Mouse (Mus musculus): ENCODE data around the gene Lgals9.

Lgals9 gene

GRCm38 (mm10) chr11:78978176-78979019 lies 6.3 kb downstream of the Lgals9 start:
- no peak for DNase-seq (ENCODE audit: low read depth, low spot score)

- no peak for DNase-seq (ENCODE audit: low read depth, low spot score)
Observed at GRCm38 (mm10) chr11:78976731-78977510, 7.8 kb downstream of the Lgals9 start.

- peak; percentile 61 for DNase-seq (ENCODE audit: low read depth, low spot score)
Observed at GRCm38 (mm10) chr11:78973381-78974150, 11.2 kb downstream of the Lgals9 start.

DNA sequence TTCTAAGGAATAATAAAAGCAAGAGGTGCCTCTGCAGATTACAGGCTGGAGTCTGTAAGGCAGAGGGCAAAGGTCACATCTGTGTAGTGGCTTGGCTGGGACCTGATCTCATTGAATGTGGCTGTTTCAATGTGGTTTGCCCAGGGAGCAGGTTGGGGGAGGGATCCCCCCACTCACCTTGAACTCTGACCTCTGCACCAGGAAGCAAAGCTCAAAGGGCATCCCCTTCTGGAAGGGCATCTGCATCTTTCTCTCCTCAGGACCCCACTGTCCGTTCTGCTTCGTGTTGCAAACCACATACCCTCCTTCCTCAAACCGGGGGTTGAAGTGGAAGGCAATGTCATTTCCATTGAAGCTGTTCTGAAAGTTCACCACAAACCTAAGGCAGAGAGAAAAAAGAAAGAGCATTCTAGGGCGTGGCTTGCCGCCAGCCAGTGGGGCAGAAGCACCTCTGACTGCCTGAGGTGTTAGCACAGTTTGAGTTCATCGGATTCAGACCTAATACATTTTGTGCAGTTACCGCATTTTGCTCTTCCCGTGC lies 11.9 kb downstream of the Lgals9 start:
- peak; percentile 13 for DNase-seq (ENCODE audit: low read depth, low spot score)

DNA sequence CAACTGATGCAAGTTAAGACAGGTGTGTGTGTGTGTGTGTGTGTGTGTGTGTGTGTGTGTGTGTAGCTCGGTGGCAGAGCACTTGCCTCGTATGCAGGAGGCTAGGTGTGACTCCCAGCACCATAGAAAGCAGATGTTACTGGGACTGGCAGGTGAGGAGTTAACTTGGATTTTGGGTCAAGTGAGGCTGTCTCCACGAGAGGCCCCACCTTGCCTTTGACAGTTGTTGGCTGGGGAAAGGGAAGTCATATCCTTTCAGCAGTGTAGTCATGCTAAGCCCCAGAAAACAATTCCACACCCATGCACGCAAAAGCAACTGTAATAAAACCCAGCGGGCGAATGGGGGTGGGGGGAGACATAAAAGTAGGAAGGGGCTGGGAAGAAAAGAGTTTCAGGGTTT lies 12.4 kb downstream of the Lgals9 start:
- DNase-seq (ENCODE audit: low read depth, low spot score), result no peak

- no peak for DNase-seq (ENCODE audit: low read depth, low spot score)
Observed at GRCm38 (mm10) chr11:78971746-78972145, 13.0 kb downstream of the Lgals9 start.

DNA sequence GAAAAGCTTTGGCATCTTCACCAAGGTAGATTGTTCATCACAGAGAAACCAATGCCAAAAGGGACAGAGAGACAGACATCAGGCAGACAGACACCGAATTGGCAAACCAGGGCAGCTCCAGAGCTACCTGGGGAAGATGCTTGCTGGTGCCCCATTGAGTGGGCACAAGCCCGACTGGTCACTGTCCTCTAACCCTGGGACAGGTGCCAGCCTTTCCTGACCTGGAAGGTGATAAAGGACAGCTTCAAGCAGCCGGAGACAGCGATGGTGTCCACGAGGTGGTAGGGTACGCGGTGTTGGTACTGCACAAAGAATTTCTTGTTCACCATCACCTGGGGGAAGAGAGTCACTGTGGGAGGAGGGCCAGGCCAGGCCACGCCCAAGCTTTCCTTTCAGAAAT lies 13.7 kb downstream of the Lgals9 start:
- DNase-seq (ENCODE audit: low read depth, low spot score), result no peak

DNA sequence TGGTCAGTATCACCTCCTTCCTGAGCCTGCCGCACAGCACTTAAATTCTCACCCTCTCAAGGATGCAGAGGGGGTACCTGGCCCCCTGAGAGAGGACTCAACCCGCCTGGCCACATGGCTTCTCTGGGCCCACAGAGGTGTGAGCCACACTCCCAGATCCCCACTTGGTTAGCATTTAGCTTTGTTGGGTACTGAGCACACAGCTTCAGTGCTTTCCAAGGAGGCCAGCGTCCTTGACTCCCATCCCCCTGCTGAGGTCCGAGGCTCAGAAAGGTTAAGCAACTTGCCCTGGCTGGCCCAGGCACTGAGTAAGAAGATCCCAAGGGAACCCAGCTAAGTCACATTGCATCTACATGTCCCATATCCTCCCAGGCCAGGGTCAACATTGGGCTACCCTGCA lies 16.6 kb downstream of the Lgals9 start:
- DNase-seq (ENCODE audit: low read depth, low spot score), result no peak

GRCm38 (mm10) chr11:78967371-78967770 lies 17.4 kb downstream of the Lgals9 start:
- DNase-seq (ENCODE audit: low read depth, low spot score), result peak; percentile 71

DNA sequence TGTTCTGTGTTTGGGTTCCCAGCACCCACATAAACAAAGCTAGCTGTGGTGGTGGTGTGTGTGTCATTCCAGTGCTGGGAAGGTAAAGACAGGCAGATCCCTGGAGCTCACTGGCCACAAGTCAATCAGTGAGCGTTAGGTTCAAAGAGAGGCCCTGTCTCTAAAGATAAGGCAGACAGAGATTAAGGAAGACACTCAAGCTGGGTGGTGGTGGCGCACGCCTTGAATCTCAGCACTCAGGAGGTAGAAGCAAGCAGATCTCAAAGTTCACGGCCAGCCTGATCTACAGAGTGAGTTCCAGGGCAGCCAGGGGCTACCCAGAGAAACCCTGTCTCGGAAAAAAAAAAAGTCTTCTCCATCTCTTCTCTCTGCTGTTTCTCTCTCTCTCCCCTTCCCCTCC lies 23.5 kb downstream of the Lgals9 start:
- DNase-seq (ENCODE audit: low read depth, low spot score), result no peak

- peak; percentile 64 for DNase-seq (ENCODE audit: low read depth, low spot score)
Observed at GRCm38 (mm10) chr11:78959841-78960520, 24.8 kb downstream of the Lgals9 start.

- no peak for DNase-seq (ENCODE audit: low read depth, low spot score)
Observed at GRCm38 (mm10) chr11:78959367-78959766, 25.4 kb downstream of the Lgals9 start.

DNA sequence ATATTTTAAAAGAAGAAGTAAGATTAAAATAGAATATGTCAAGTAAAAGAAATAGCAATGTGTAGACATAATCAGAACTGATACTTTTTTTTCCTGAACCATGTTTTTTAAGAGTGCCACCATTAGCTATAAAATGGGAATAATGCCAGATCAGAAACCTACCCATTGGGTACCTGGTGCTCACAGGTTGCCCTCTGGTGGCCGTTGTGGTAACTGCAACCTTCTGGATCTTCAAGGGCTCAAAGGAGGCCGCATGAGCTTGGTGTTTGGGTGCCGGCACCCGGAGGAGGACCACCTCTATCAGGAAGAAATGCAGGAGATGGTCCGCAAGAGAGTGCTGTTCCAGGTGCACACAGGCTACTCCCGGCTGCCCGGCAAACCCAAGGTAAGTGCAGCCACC lies 28.5 kb downstream of the Lgals9 start:
- DNase-seq (ENCODE audit: low read depth, low spot score), result peak; percentile 81

DNA sequence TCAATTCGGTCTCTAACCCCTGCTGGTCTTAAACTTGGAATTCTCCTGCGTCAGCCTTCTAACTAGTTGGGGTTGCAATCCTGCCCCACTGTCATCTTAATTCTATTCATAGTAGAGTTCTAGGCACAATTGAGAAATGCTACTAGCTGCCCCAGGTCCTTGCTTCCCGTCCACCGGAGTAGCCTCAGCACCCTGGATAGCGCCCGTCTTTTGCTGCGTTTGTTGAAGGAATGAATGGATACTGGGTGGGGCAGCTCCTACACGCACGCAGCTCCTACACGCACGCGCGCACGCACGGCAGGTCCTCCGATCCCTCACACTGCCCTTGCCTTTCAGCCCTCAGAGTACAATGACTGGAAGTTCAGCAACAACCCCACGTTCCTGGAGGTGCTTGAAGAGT lies 32.3 kb downstream of the Lgals9 start:
- DNase-seq (ENCODE audit: low read depth, low spot score), result peak; percentile 20

- DNase-seq (ENCODE audit: low read depth, low spot score), result peak; percentile 61
Observed at GRCm38 (mm10) chr11:78950365-78950764, 34.4 kb downstream of the Lgals9 start.

GRCm38 (mm10) chr11:78943083-78943482 lies 41.7 kb downstream of the Lgals9 start:
- DNase-seq (ENCODE audit: low read depth, low spot score), result no peak

GRCm38 (mm10) chr11:78935178-78935577 lies 49.6 kb downstream of the Lgals9 start:
- DNase-seq (ENCODE audit: low read depth, low spot score), result no peak

GRCm38 (mm10) chr11:78934727-78935126 lies 50.0 kb downstream of the Lgals9 start:
- no peak for DNase-seq (ENCODE audit: low read depth, low spot score)

DNA sequence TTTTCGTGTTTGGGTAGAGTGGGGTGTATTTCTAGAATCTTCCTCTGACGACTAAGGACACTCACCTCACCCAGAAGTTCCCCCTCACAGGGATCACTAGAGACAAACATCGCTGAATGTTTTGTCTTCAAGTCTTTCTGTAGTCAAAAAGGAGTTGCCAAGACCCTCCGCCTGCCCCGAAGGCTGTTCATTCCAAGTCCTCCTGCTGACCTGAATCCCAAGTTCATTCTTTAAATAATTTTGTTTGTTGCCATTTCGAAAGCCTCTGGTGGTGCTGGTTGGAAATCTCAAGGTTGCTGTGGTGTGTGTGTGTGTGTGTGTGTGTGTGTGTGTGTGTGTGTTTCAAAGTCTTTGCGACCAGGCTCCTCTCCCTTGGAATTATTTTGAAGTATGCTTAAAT lies 50.4 kb downstream of the Lgals9 start:
- no peak for DNase-seq (ENCODE audit: low read depth, low spot score)

DNA sequence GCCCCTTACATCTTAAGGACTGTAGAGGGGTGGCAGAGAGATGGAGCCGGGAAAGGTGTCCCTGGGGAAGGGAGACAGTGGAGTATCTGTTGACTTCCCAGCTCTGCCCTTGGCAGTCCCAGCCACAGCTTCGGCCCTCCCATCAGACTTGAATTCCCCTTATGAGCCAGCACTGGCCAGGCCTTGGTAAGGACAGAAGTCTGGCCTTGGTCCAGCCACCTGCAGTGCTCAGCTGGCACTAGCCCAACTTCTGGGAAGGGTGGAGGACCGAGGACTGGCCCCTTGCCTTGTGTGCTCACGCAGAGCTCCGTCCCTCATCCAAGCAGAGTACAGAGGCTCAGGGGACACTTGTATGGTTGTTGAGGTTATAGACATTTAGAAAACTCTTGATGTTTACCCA lies 55.4 kb downstream of the Lgals9 start:
- no peak for DNase-seq (ENCODE audit: low read depth, low spot score)

DNA sequence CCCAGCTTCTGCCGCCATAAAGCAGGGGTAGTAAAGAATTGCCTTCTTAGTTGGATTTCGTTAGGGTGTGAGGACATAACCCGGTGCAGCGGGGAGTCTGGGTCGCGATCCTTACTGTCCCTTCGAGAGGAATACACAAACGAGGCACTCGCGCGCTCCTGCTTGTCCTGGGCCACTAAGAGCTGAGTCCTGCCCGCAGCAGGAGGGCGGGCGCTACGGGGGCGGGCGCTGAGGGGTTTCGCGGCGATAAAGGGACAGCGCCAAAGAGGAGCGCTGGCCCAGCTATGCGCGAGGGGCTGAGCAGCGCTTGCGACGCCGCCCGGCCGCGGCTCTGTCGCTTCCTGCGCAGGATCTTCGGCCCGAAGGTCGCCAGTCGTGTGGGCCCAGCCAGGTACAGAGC lies 59.8 kb downstream of the Lgals9 start:
- DNase-seq (ENCODE audit: low read depth, low spot score), result no peak

All from 3T3-L1 (cell line).